Mouse (Mus musculus) NIH3T3 (cell line): ENCODE results near the gene Emc4.

Experiments used
- DNase-seq: peaks from one replicate; pipeline ENCODE4 v3.0.0-alpha.2; 2012; ENCODE audit warnings: low read depth

Emc4 gene

GRCm38 (mm10) chr2:112337211-112337610, 30.6 kb downstream of the Emc4 start:
- no peak for DNase-seq

- no peak for DNase-seq
These were observed 35.6 kb downstream of the Emc4 start for GRCm38 (mm10) chr2:112332051-112332898.

GRCm38 (mm10) chr2:112328069-112328777, 39.6 kb downstream of the Emc4 start:
- DNase-seq: no peak

- DNase-seq: peak; percentile 88
These were observed 48.9 kb downstream of the Emc4 start for GRCm38 (mm10) chr2:112318905-112319304.

GRCm38 (mm10) chr2:112318227-112318626, 49.6 kb downstream of the Emc4 start:
- peak; percentile 5 for DNase-seq

GRCm38 (mm10) chr2:112315638-112316037, 52.2 kb downstream of the Emc4 start:
- DNase-seq: no peak
